Mouse (Mus musculus) lung, postnatal 0 days (tissue): ENCODE measurements around the gene Map3k14. TPM values are rescaled to one million over a fixed set of nuclear protein-coding genes. Genes with fewer than 3 reads are reported as not detected.

Experiments used
- ATAC-seq: fragments of 200-750 bp; cut with Nextera tagmentation; 2 replicates; pipeline ENCODE4 v1.8.0; 2017; ENCODE audit warnings: moderate library complexity
- DNase-seq: peaks from one replicate; pipeline ENCODE4 v3.0.0-alpha.2; 2016; ENCODE audit warnings: low spot score
- H3K27ac ChIP-seq: fragments of 300-500 bp; sonication (generic); 2 replicates; pipeline ENCODE4 v1.5.1; 2014; ENCODE audit warnings: antibody characterized with exemption, mild to moderate bottlenecking, low read length, mixed read lengths
- H3K27me3 ChIP-seq: fragments of 300-500 bp; sonication (generic); replicated peaks from 2 replicates; pipeline ENCODE4 v1.6.1; 2014; ENCODE audit warnings: low read length, mixed read lengths; ENCODE audit not compliant: insufficient read depth
- H3K36me3 ChIP-seq: fragments of 300-500 bp; sonication (generic); 2 replicates; pipeline ENCODE4 v1.6.1; 2014; ENCODE audit warnings: low read length, mixed read lengths; ENCODE audit not compliant: insufficient read depth
- H3K4me1 ChIP-seq: fragments of 300-500 bp; sonication (generic); 2 replicates; pipeline ENCODE4 v1.6.1; 2014; ENCODE audit warnings: antibody characterized with exemption, low read depth, low read length, mixed read lengths; ENCODE audit not compliant: insufficient read depth
- H3K4me2 ChIP-seq: fragments of 300-500 bp; sonication (generic); replicated peaks from 2 replicates; pipeline ENCODE4 v1.6.1; 2014; ENCODE audit warnings: low read depth, mild to moderate bottlenecking, low read length, moderate library complexity, mixed read lengths
- H3K4me3 ChIP-seq: fragments of 300-500 bp; sonication (generic); 2 replicates; pipeline ENCODE4 v1.5.1; 2014; ENCODE audit warnings: low read depth, low read length
- H3K9ac ChIP-seq: fragments of 300-500 bp; sonication (generic); replicated peaks from 2 replicates; pipeline ENCODE4 v1.6.1; 2014; ENCODE audit warnings: low read depth, mild to moderate bottlenecking
- H3K9me3 ChIP-seq: fragments of 300-500 bp; sonication (generic); 2 replicates; pipeline ENCODE4 v1.6.1; 2016; ENCODE audit warnings: low read length, mixed read lengths
- CTCF ChIP-seq: IDR thresholded peaks from 2 replicates; pipeline ENCODE4 v1.5.1; 2016; ENCODE audit warnings: antibody characterized with exemption, mild to moderate bottlenecking
- EP300 ChIP-seq: IDR thresholded peaks from 2 replicates; pipeline ENCODE4 v1.6.1; 2016; ENCODE audit warnings: antibody characterized with exemption, mild to moderate bottlenecking, control low read depth
- WGBS: fragments of 180-500 bp; shearing (Covaris S2); extraction: QIAGEN DNeasy Blood & Tissue Kit; methylation state at CpG from one replicate; pipeline ENCODE4 v1.1.7; 2014; 5-methylcytosine and 5-hydroxymethylcytosine counted together
- polyA plus RNA-seq: library from polyadenylated mRNA; unstranded; fragments of >200 nt; fragmentation: Nextera tagmentation; extraction: Ambion mirVana; gene quantifications from 2 replicates; pipeline ENCODE4 v1.2.1, GENCODE M21; 2015

The Map3k14 gene
- polyA plus RNA-seq, 1 experiment from 2014 or later, result 2.6 TPM

DNA sequence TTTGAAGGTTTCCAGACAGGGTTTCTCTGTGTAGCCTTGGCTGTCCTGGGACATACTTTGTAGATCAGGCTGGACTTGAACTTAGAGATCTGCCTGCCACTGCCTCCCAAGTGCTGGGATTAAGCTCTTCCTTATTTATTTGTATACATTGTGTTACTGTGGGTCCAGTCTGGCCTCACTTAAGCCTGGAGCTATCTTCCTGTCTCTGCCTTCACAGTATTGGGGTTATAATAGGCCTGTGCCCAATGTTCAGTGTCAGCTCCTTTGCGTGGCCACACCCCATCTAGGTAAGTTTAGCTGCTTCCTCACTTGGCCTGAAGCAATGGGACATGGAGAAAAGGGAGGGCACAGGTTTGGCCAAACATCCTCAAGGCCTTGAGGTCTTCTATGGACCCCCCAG, 90.8 kb downstream of the Map3k14 start:
- no peaks in the 10 kb centered on the region for H3K4me1 ChIP-seq
- H3K27me3 ChIP-seq, result peaks cover 4% of the 10 kb centered on the region; the same call in 1 of the 2 replicates
- no peaks in the 10 kb centered on the region for H3K36me3 ChIP-seq
- ATAC-seq (no peak), DNase-seq (no peak)
- H3K9me3 ChIP-seq, result no peaks in the 10 kb centered on the region
- H3K4me2 ChIP-seq, result no peak overlapping the region
- no peak overlapping the region for H3K4me3 ChIP-seq
- WGBS, result 90% methylated on average over 1 of the region's 1 CpGs
- TF ChIP-seq CTCF (no peak), EP300 (no peak)
- no peak overlapping the region for H3K27ac ChIP-seq
- no peak overlapping the region for H3K9ac ChIP-seq

DNA sequence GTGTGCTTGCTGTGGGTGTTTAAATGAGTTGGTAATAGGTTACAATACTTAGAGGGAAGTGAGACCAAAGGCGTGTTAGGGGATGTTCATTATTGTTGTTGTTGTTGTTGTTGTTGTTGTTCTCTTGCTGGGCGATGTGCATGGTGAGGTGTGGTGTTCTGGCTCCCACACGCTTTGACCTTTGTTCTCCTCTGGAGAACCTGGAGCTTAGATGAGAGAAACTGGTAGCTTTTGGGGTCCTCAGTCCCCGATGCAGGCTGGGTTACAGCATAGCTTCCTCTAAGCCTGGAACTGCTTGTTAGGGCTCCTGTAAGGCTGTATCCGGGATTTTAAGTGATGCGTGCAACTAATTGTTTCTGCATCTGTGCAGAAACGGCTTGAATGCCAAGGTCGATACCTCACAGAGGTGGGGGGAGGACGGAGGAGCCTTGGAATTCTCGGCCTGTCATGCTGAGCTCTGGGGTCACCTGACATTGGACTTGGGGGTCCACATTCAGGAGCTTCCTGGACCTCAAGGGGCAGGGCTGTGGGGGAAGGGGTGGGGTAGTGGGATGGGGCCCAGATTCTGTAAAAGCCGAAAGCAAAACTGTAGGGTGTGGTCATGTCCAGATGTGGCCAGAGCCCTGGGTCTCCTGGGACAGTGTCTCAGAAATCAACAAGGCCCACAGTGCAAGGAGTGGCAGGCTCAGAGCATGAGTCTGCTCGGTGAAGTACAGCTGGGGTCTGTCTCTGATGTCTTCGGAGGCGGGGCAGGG, 91.4 kb downstream of the Map3k14 start:
- no peak for TF ChIP-seq EP300
- TF ChIP-seq CTCF, result no peak
- Histone ChIP-seq H3K27me3 (peaks cover 10% of the 10 kb centered on the region), H3K4me1 (0 out of 2 replicates have a peak, but pooled peaks cover 2% of the 10 kb centered on the region), H3K27ac (no peak overlapping the region), H3K36me3 (no peaks in the 10 kb centered on the region), H3K4me2 (no peak overlapping the region), H3K9ac (no peak overlapping the region), H3K9me3 (no peaks in the 10 kb centered on the region), H3K4me3 (no peak overlapping the region)
- ATAC-seq, result no peak
- 66% methylated on average over 14 of the region's 14 CpGs for WGBS
- no peak for DNase-seq

GRCm38 (mm10) chr11:103174891-103175391, 92.3 kb downstream of the Map3k14 start:
- ATAC-seq, result peak; percentile 53
- Histone ChIP-seq H3K27ac (no peak overlapping the region), H3K9ac (no peak overlapping the region), H3K9me3 (no peaks in the 10 kb centered on the region), H3K4me3 (no peak overlapping the region), H3K36me3 (no peaks in the 10 kb centered on the region), H3K4me1 (0 out of 2 replicates have a peak, but pooled peaks cover 2% of the 10 kb centered on the region), H3K4me2 (no peak overlapping the region; the same call in 1 of the 2 replicates), H3K27me3 (peaks cover 19% of the 10 kb centered on the region)
- TF ChIP-seq CTCF (no peak), EP300 (no peak)
- WGBS, result 43% methylated on average over 8 of the region's 8 CpGs
- DNase-seq, result peak; percentile 55

DNA sequence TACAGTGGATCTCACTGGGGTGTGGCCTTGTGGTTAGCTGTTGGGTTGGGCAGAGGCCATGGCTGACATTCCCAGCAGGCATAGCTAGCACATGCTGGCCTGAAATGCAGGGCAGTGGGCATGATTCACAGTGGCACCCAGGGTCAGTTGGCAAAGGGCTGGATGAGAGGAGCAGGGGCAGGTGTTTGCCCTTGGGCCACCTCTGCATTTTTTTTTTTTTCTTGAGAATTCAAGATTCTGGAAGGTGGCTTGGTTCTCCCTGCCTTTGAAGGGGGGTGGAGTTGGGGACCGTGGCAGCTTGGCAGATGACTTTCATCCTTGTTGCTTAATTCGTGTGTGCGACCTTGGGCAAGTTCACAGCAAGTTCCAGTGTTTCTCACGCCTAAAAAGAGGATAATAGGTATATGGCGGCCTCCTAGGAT, 92.8 kb downstream of the Map3k14 start:
- Histone ChIP-seq H3K4me3 (no peak overlapping the region), H3K27me3 (peaks cover 19% of the 10 kb centered on the region), H3K4me1 (0 out of 2 replicates have a peak, but pooled peaks cover 2% of the 10 kb centered on the region), H3K27ac (no peak overlapping the region), H3K9ac (no peak overlapping the region), H3K36me3 (no peaks in the 10 kb centered on the region), H3K9me3 (no peaks in the 10 kb centered on the region), H3K4me2 (peak overlapping the region; percentile 8; the same call in 1 of the 2 replicates)
- ATAC-seq (no peak), DNase-seq (no peak)
- no peak for TF ChIP-seq CTCF
- no peak for TF ChIP-seq EP300
- 70% methylated on average over 5 of the region's 5 CpGs for WGBS

DNA sequence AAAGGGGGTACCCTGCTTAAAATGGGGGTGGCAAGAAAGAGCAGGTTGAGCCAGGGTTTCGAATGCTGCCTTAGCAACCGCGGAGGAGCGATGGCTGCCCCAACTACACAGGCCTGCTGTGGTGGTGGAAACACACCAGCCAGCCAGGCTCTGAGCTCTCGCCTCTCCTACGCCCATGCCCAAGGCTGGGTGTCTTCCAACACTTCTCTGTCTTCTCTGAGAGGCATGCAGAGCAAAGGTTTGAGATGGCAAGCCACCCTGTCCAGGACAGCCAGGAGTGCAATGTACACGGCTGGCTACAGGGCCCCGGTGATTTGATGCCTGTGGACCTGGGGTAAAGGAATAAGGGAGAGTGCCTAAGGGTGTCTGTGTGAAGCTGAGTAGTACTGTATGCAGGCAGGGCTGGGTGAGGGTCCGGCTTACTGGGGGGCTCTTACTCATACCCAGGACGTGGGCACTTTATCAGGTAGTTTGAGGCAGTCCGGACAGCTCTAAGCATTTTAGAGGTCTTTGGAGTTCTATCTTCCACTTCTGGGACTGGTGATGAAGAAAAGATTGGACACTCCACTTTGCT, 93.4 kb downstream of the Map3k14 start:
- 0 out of 2 replicates have a peak, but pooled peaks cover 2% of the 10 kb centered on the region for H3K4me1 ChIP-seq
- WGBS, result 89% methylated on average over 11 of the region's 11 CpGs
- H3K36me3 ChIP-seq, result no peaks in the 10 kb centered on the region
- H3K4me2 ChIP-seq, result peak overlapping the region; percentile 8; the same call in 1 of the 2 replicates
- H3K4me3 ChIP-seq, result no peak overlapping the region; the same call in 1 of the 2 replicates
- no peaks in the 10 kb centered on the region for H3K9me3 ChIP-seq
- no peak overlapping the region for H3K9ac ChIP-seq
- no peak for TF ChIP-seq CTCF
- TF ChIP-seq EP300, result no peak
- H3K27me3 ChIP-seq, result peaks cover 19% of the 10 kb centered on the region
- no peak overlapping the region for H3K27ac ChIP-seq
- DNase-seq (no peak), ATAC-seq (no peak)

GRCm38 (mm10) chr11:103173041-103173770, 94.1 kb downstream of the Map3k14 start:
- no peak for TF ChIP-seq CTCF
- no peak for TF ChIP-seq EP300
- Histone ChIP-seq H3K9ac (no peak overlapping the region), H3K27me3 (peaks cover 19% of the 10 kb centered on the region), H3K4me2 (peak overlapping the region; percentile 14; the same call in 1 of the 2 replicates), H3K4me1 (0 out of 2 replicates have a peak, but pooled peaks cover 2% of the 10 kb centered on the region), H3K36me3 (no peaks in the 10 kb centered on the region), H3K9me3 (no peaks in the 10 kb centered on the region), H3K4me3 (no peak overlapping the region; the same call in 1 of the 2 replicates), H3K27ac (no peak overlapping the region)
- WGBS, result 73% methylated on average over 7 of the region's 7 CpGs
- DNase-seq (no peak), ATAC-seq (no peak)
